Mouse (Mus musculus) mouse trophoblast stem cell (cell line): ENCODE results near the gene Dnaaf5.

Source experiments
- in situ Hi-C, 2 experiments: fragments of 300-500 bp; cut with MseI, MboI; formaldehyde crosslinking; loops; 2 replicates in 1 of 2; 3 replicates in 1 of 2; pipeline ENCODE4 v1.15.1; 2025

Gene Dnaaf5

GRCm38 (mm10) chr5:139190958-139191357 is 40.9 kb downstream of the Dnaaf5 start:
- in situ Hi-C loops, result no loop called here

GRCm38 (mm10) chr5:139198779-139199178 is 48.8 kb downstream of the Dnaaf5 start:
- in situ Hi-C loops, result no loop called here

GRCm38 (mm10) chr5:139199636-139199994 is 49.6 kb downstream of the Dnaaf5 start:
- in situ Hi-C loops, result no loop called here

DNA sequence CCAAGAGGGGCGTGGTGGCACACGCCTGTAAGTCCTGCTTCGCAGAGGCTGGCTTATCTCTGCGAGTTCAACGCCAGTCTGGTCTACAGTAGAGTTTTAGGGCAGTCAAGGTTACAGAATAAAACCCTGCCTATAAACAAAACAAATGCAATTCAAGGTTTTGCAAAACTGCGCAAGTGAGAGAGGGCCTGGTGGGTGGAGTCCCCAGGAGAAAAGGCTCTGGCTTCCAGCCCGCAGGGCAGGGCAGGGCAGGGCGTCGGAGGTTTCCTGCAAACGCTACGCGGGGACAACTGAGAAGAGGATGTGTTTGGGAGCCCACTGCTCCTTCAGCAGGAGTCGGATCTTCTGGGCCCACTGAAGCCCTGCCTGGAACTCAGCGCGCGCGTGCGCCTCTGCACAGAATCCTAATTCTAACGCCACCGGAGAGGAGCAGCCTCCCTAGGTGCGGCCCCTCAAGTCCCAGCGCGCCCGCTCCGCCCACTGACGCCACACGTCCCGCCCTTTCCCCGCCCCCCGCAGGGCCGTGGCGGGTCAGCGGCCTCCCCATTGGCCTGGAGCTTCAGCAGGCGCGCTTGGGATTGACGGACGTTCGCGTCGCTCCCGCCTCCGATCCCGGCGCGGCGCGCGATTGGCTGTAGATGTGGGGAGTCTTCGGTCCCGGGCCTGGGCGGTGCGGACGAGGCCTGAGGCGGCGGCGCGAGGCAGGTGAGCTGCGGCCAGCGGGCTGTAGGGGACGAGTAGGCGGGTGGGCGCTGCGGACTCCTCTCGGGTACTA is 50.2 kb downstream of the Dnaaf5 start, which contains the start of gene Sun1:
TSS of gene Sun1 (plus strand) at position 643 of the 775 bp plus-strand sequence.
- in situ Hi-C loops, result no loop called here

DNA sequence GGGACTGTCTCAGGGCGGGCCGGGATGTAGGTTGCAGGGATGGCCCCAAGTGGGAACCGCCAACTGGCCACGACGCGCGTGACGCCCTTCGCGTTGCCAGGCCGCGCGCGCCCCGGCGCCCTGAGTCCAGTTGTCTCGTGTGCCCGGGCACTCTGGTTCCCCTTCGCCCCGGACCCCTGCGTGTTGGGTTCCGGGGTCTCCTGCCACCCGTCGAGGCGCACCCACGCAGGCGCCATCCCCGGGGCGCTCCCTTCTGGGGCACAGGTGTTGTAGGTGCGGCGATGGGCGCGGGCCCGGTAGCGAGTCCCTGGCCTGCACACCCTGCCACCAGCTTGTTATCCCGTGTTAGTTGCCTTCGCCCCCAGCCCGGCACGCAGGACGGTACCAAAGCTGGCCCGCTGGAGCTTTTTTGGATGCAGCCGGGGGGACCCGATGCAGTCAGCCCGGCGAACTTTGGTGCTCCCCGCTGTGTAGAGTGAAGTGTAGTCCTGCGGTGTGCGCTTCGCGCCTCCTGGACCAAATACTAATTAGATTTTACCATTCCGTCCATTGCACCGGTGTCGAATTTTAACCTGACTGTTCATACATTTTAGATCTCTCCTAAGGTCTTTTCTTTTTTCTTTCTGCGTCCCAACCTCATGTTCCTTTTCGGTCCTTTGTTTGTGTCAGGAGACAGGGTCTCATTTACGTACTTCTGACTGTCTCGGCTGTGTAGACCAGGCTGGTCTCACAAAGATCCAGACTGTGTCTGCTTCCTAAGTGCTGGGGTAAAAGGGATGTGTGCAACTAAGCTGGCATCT is 50.9 kb downstream of the Dnaaf5 start:
- in situ Hi-C loops, result no loop called here

- in situ Hi-C loops, result no loop called here
Measured at GRCm38 (mm10) chr5:139202127-139202526, 52.1 kb downstream of the Dnaaf5 start.

GRCm38 (mm10) chr5:139203312-139203711 is 53.3 kb downstream of the Dnaaf5 start:
- in situ Hi-C loops, result no loop called here

GRCm38 (mm10) chr5:139206081-139206480 is 56.1 kb downstream of the Dnaaf5 start:
- in situ Hi-C loops, result no loop called here

- in situ Hi-C loops, result no loop called here
Measured at GRCm38 (mm10) chr5:139206525-139206924, 56.5 kb downstream of the Dnaaf5 start.

DNA sequence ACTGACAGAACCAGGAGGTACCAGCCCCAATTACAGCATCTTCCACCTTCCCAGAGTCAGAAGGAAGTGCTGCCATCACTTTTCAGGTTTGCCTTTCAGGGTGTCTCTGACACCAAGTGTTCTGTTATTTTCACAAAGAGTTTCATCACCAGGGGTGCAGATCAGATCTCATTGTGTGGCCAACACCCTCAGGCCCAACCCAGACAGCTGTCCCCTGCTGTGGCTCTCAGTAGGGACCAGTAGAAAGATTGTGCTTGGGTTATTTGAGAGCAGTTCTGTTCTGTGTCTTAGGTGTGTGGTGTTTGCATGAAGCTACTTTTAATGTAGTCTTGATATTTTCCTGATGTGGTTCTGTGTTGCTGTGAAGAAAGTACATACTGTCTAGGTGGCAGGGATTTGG is 58.2 kb downstream of the Dnaaf5 start:
- in situ Hi-C loops, result no loop called here

GRCm38 (mm10) chr5:139208871-139209684 is 59.1 kb downstream of the Dnaaf5 start:
- in situ Hi-C loops, result no loop called here

DNA sequence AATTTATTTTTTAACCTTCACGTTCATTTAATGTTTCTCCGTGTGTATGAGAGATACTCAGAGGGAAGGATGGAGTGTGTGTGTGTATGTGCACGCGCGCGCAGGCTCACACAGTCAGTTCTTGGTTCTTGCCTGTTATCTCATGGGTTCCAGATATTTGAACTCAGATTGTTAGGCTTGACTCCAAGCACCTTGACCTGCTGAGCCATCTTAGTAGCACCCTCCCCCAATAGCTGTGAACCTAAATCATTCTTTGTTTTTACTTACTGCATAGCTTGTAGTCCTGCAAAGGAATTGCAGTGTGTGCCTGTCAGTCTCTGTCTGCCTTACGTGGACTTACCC is 59.6 kb downstream of the Dnaaf5 start:
- in situ Hi-C loops, result no loop called here

DNA sequence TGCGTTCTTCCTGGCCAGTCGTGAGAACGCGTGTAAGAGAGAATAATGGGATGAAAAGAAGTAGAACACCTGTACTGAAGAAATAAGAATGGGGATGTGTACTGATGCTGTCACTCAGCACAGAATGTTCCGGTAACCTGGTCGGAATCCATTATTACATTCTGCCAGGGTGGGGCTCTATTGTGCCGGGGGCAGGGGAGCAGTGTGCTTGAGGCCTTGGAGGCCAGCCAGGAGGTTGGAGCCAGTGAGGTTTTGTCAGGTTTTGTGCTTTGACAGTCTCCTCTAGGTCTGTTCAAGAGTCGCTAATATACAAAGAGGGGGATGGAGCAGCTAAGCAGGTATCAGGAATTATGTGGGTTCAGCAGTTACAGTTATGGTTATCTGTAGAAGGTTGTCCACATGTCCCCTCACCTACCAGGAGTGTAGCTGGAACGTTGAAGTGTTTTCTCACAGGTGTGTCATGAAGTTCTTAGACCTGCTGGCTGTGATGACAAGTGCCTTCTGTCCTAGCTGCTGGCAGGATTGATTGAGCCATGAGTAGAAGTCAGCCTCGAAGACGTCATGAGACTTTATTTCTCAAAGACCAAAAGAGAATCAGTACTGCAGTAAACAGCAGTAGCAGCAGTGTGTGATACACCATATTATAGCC is 61.8 kb downstream of the Dnaaf5 start:
- in situ Hi-C loops, result no loop called here

- in situ Hi-C loops, result no loop called here
Measured at GRCm38 (mm10) chr5:139214298-139214697, 64.3 kb downstream of the Dnaaf5 start.

DNA sequence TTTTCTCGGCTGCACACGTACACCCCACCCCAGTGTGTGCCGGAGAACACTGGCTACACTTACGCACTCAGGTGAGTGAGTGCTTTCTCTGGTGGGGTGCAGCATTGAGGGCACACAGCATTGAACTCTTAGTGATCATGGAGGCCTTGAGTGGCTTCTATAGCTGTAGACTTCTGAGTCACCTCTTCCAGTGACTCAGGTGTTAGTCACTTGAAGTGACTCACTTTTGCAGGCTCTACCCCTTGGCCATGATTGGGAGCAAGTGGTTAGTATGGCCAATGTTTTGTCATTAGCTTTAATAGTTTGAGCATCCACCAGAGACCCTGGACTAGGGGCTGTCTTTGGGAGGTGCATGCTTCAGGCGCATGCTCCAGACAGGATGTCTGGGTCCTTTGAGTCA is 65.2 kb downstream of the Dnaaf5 start:
- in situ Hi-C loops, result no loop called here

- in situ Hi-C loops, result no loop called here
Measured at GRCm38 (mm10) chr5:139216121-139216520, 66.1 kb downstream of the Dnaaf5 start.

DNA sequence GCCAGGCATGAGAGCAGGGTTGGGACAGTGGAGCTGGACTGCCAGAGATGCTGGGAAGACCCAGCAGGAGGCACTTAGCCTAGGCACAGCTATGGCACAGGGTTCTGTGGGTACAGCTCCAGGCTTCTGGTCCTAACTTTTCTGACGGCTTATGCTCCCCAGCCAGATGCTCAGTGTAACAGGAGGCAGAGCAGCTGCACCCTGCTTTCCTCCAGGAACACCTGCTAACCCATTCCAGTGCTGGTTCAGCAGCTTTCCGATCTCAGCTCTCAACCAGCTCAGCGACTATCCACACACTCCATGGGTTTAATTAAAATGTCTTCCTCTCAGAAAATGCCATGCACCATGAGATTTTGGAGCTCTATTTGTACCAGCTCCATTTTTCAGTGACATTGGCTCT is 66.8 kb downstream of the Dnaaf5 start:
- in situ Hi-C loops, result no loop called here

GRCm38 (mm10) chr5:139220006-139220515 is 70.0 kb downstream of the Dnaaf5 start:
- in situ Hi-C loops, result no loop called here

DNA sequence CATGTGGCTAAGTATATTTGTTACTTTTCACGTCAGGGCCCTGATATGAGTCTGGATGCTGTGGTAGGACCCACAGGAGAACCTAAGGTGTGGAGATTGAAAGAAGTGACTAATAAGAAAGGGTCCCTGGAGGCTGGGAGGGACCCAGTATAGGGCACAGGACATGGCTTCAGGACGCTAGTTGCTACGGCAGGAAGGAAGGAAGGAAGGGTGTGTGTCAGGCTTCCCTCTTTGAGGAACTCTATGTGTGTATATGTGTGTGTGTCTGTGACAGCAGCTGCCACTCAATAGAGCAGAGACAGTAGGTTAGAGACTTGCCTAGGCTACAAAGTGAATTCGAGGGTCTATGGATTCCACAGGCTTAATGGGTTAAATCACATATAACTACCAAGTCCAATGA is 70.6 kb downstream of the Dnaaf5 start:
- in situ Hi-C loops, result no loop called here

DNA sequence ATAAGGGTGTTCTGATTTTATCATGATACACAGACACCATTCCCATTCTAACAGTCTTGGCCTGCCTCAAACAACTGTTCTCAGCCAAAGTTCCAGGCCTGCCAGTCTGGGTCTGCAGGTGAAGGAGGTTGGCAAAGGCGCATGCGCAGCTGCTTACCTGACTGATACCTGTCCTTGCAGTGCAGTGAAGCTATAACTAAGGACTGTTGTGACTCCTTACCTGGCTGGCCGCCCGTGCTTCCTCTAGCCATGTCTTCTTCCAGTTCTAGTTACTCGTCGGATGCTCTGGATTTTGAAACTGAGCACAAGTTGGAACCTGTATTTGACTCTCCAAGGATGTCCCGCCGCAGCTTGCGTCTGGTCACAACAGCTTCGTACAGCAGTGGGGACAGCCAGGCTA is 73.3 kb downstream of the Dnaaf5 start:
- in situ Hi-C loops, result no loop called here

GRCm38 (mm10) chr5:139227236-139227635 is 77.2 kb downstream of the Dnaaf5 start:
- in situ Hi-C loops, result no loop called here

- in situ Hi-C loops, result no loop called here
Measured at GRCm38 (mm10) chr5:139227645-139228044, 77.6 kb downstream of the Dnaaf5 start.
